In the genomic region with DNA sequence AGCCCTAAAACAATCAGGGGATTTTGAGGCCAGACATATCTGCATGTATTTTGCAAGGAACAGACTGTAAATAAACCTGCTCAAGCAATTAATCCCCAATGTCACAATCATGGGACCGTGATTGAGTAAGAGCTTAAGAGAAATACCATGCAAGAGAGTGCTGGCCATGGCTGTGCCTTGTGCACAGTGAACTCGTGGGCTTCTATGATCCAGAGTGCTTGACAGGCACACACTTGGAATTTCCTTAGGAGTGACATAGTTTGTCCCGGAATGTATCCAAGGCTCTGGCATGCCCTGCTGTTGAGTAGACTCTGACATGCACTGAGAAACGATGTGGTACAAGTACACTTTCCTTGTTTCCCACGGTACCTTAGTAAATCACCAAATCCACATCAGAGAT, we compare ENCODE assay signal across 11 mouse cellular contexts. TPM values are rescaled to one million over a fixed set of nuclear protein-coding genes. Genes with fewer than 3 reads are reported as not detected.
A peak's percentile ranks its signal among the peaks of the same experiment; 100 is the strongest.
DNase-seq lines count a peak whose midpoint lies in the region; ATAC-seq and TF ChIP-seq lines count a peak whose summit lies in the region.
"Had no signal": no experiment of that assay in that cellular context is flagged by ENCODE, and none has a peak within 500 bp of the region (broad histone marks: within the 10 kb centered on the region; RNA-seq: fewer than 3 reads in every experiment).

No protein-coding gene starts in this region.

- peak; percentile 73 for ATAC-seq in megakaryocyte progenitor cell, adult 5-6 weeks (replicated peaks; ENCODE audit: poor library complexity)
- ATAC-seq in frontal cortex, adult (ENCODE audit: low TSS enrichment), result no peak

- no peaks in the 10 kb centered on the region for H3K27me3 ChIP-seq in kidney, adult 2 months (replicated peaks; ENCODE audit: control insufficient read depth, insufficient read depth, low read length)

- peak overlapping the region; percentile 63; the same call in 1 of the 2 replicates for H3K27ac ChIP-seq in kidney, adult 2 months (ENCODE audit: insufficient read depth, low read depth, low read length)
- H3K27ac ChIP-seq: macrophage had no signal

- no peak for TF ChIP-seq POLR2A in kidney, adult 2 months (IDR thresholded peaks at IDR 0.05; ENCODE audit: low read depth, low read length)
- no peak for TF ChIP-seq POLR2A in brain, embryonic 14.5 days (IDR thresholded peaks at IDR 0.05; ENCODE audit: borderline replicate concordance, extremely low read depth, insufficient read depth, insufficient read length, poor library complexity, severe bottlenecking)

- TF ChIP-seq CTCF in kidney, adult 2 months (conservative IDR thresholded peaks at IDR 0.05; ENCODE audit: insufficient read depth, insufficient read length, low read depth, low read length), result no peak
- TF ChIP-seq CTCF in brain, embryonic 14.5 days (IDR thresholded peaks at IDR 0.05; ENCODE audit: borderline replicate concordance, extremely low read depth, insufficient read depth, insufficient read length), result no peak

- WGBS in kidney, adult 2 months, result 31% methylated on average over 5 of the region's 5 CpGs

- peak; percentile 50 for DNase-seq in kidney, adult 2 months
- no peak for DNase-seq in kidney, postnatal 36 days
- DNase-seq in brain, embryonic 14.5 days (ENCODE audit: low read depth), result peak; percentile 49
- DNase-seq in kidney, postnatal 14 days, result peak; percentile 17
- DNase-seq in gastrocnemius, postnatal 25 days, result no peak
- DNase-seq: cerebellum, adult 11 months had no signal

- H3K4me3 ChIP-seq in kidney, adult 2 months (ENCODE audit: insufficient read depth, low read depth, low read length), result no peak overlapping the region
- H3K4me3 ChIP-seq: myocyte had no signal

- H3K4me1 ChIP-seq in kidney, adult 2 months (ENCODE audit: control insufficient read depth, insufficient read depth, low read length), result peaks cover 5% of the 10 kb centered on the region; the same call in 1 of the 2 replicates

- peaks cover 1% of the 10 kb centered on the region; the same call in 1 of the 2 replicates for H3K36me3 ChIP-seq in kidney, adult 2 months (ENCODE audit: control insufficient read depth, insufficient read depth, low read length)

RNA-seq across cellular contexts. Expression of a gene that starts 18.9 kb away (rescaled TPM):
- polyA plus RNA-seq in kidney, adult 2 months (2012; rRNA removed), result 0.55 and 0.96 TPM in 2 replicates
- polyA plus RNA-seq in brain, embryonic 14.5 days (2012; rRNA removed), result 0.03 TPM in 1 of 2 replicates, not detected in the other
- 0.32 TPM in 1 of 2 replicates, not detected in the other for total RNA-seq in megakaryocyte progenitor cell, adult 5-6 weeks (2015)
- total RNA-seq in megakaryocyte progenitor cell, adult 5-6 weeks (2017), result 0.21 and 0.78 TPM in 2 replicates
- under 1 TPM in 1 of 2 experiments, not detected in 1; 0.08 TPM for total RNA-seq in gastrocnemius, postnatal 25 days (2021)
- total RNA-seq: hematopoietic stem cell, adult 5-6 weeks had no signal

Comparison
In these comparisons a context has a peak if more than half of its experiments do, and no peak if none do; other contexts are left out.
1. DNase-seq: peak in kidney, adult 2 months (single experiment), brain, embryonic 14.5 days (single experiment) and kidney, postnatal 14 days (single experiment); none in kidney, postnatal 36 days (0 of 2) and gastrocnemius, postnatal 25 days (single experiment).